Mouse (Mus musculus): ENCODE measurements around the gene Lrrc28.

DNA sequence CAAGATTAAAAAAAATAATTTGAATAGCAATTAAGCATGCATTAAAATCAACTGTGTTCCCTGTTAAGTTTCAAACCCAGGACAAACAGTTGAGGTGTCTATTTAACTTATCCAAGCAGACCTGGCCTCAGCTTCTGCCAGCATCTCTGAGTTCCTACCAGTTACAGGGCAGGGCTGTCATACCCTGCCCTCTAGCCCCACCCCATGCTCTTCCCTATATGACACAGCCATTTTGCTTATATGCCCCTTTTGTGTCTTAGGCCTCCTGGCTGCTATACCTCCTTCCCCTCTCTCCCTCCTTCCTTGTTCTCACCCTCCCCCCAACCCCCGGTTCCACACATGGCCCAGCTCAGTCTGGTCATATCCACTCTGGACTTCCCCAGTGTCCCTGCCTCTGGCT is 48.1 kb downstream of the Lrrc28 start:
- TF ChIP-seq CTCF (IDR thresholded peaks at IDR 0.05; ENCODE audit: low read depth, low read length) (no peak), POLR2A (IDR thresholded peaks at IDR 0.05; ENCODE audit: extremely low read depth, insufficient read depth, low read length) (no peak)
